Mouse (Mus musculus): ENCODE measurements around the gene Zfp207. TPM values are rescaled to one million over a fixed set of nuclear protein-coding genes. Genes with fewer than 3 reads are reported as not detected.
"Not testable (repeated sequence)": the region's sequence is repeated elsewhere in the genome, so short reads cannot be mapped to it uniquely, and the experiment has no call there.

The Zfp207 gene
- polyA plus RNA-seq, 1 experiment from 2014 or later = 196 TPM

- ATAC-seq (ENCODE audit: insufficient number of reproducible peaks, low FRiP score, low TSS enrichment, low read depth) = no peak
- WGBS = 6% methylated on average over 12 of the region's 12 CpGs
Measured at GRCm38 (mm10) chr11:80382626-80383018, 457 bp upstream of the Zfp207 start.

DNA sequence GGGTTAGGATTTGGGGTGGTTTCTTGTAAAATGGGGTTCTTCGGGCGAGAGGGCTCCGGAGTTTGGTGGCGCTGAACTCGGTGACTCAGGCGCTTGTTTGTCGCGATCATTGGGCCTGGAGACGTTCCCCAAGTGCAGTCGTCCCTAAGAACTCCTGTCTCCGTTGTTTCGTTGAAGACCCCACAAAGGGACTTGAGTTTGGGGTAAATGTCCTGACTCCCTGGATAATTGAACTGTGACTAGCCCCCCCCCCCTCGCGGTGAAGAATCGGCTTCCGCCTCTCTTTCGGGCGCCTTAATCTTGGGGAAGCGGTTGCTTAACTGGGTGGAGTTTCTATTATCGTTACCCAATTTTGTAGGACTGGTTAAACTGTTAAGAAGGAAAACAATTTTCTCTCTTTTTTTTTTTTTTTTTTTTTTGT, 557 bp downstream of the Zfp207 start:
- Histone ChIP-seq H3K36me3 (peaks cover 21% of the 10 kb centered on the region), H3K9ac (peak overlapping the region; percentile 97), H3K4me3 (peak overlapping the region; percentile 85), H3K4me2 (no peak overlapping the region), H3K4me1 (peaks cover 27% of the 10 kb centered on the region; the same call in 1 of the 2 replicates), H3K27ac (peak overlapping the region; percentile 93), H3K9me3 (no peaks in the 10 kb centered on the region), H3K27me3 (no peaks in the 10 kb centered on the region)
- ATAC-seq (ENCODE audit: insufficient number of reproducible peaks, low FRiP score, low TSS enrichment, low read depth) = no peak
- under 1% methylated on average over 20 of the region's 20 CpGs for WGBS

More at GRCm38 (mm10) chr11:80382626-80383018, 457 bp upstream of the Zfp207 start:
- Histone ChIP-seq H3K27me3 (no peaks in the 10 kb centered on the region), H3K4me3 (peak overlapping the region; percentile 85), H3K9ac (0 out of 2 replicates have a peak overlapping the region, but pooled peaks have one; percentile 11), H3K9me3 (no peaks in the 10 kb centered on the region), H3K4me1 (peaks cover 27% of the 10 kb centered on the region; the same call in 1 of the 2 replicates), H3K27ac (peak overlapping the region; percentile 93), H3K4me2 (peak overlapping the region; percentile 48), H3K36me3 (peaks cover 11% of the 10 kb centered on the region)

DNA sequence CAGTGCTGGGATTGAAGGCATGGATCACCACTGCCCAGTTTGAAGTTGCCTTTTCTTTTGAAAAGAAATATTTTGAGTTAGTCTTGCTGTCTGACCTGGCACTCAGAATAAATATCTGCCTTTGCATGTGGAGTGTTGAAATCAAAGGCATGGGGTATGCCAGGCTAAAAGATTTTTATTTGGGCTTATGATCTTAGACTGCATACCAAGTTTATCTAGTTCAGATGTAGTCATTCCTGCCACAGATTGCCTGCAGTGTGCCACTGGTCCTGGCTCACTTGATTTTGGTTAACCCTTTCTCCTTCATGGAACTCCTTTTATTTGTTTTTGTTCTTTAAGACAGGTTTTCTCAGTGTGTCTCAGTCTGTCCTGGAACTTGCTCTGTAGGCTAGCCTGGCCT, 1.4 kb downstream of the Zfp207 start:
- Histone ChIP-seq H3K9me3 (no peaks in the 10 kb centered on the region), H3K27me3 (no peaks in the 10 kb centered on the region), H3K4me1 (peaks cover 27% of the 10 kb centered on the region; the same call in 1 of the 2 replicates), H3K27ac (no peak overlapping the region), H3K4me3 (peak overlapping the region; percentile 85), H3K4me2 (peak overlapping the region; percentile 69), H3K9ac (peak overlapping the region; percentile 8), H3K36me3 (peaks cover 27% of the 10 kb centered on the region)
- no peak for ATAC-seq (ENCODE audit: insufficient number of reproducible peaks, low FRiP score, low TSS enrichment, low read depth)

GRCm38 (mm10) chr11:80385055-80385454, 2.0 kb downstream of the Zfp207 start:
- Histone ChIP-seq H3K36me3 (peaks cover 32% of the 10 kb centered on the region), H3K9me3 (no peaks in the 10 kb centered on the region), H3K27ac (no peak overlapping the region), H3K4me3 (peak overlapping the region; percentile 85), H3K9ac (peak overlapping the region; percentile 8; the same call in 1 of the 2 replicates), H3K27me3 (no peaks in the 10 kb centered on the region), H3K4me2 (peak overlapping the region; percentile 69), H3K4me1 (peaks cover 27% of the 10 kb centered on the region; the same call in 1 of the 2 replicates)
- no peak for ATAC-seq (ENCODE audit: insufficient number of reproducible peaks, low FRiP score, low TSS enrichment, low read depth)
- 48% methylated on average over 4 of the region's 4 CpGs for WGBS

DNA sequence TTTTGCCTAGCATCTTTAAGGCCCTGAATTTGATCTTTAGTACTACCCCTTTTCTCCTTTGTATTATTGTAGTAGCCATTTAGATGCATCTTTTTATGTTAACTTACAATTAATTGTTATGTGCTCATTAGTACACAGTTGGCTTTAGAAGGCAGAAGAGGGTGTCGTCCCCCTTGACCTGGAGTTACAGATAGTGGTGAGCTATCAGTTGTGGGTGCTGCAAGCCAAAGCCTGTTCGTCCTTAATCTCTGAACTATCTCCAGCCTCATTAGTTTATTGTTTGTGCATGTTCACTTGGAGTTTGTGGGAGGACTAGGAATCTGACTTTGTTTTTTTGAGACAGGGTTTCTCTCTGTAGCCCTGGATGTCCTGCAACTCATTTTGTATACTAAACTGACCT, 3.7 kb downstream of the Zfp207 start:
- Histone ChIP-seq H3K4me1 (peaks cover 27% of the 10 kb centered on the region; the same call in 1 of the 2 replicates), H3K9ac (no peak overlapping the region), H3K36me3 (peaks cover 39% of the 10 kb centered on the region), H3K27me3 (no peaks in the 10 kb centered on the region), H3K27ac (no peak overlapping the region), H3K4me2 (no peak overlapping the region), H3K4me3 (no peak overlapping the region), H3K9me3 (no peaks in the 10 kb centered on the region)
- ATAC-seq (ENCODE audit: insufficient number of reproducible peaks, low FRiP score, low TSS enrichment, low read depth) = no peak
- 78% methylated on average over 2 of the region's 2 CpGs for WGBS

GRCm38 (mm10) chr11:80389885-80390284, 6.8 kb downstream of the Zfp207 start:
- H3K4me3 ChIP-seq = no peak overlapping the region
- no peaks in the 10 kb centered on the region for H3K9me3 ChIP-seq
- H3K4me1 ChIP-seq = peaks cover 15% of the 10 kb centered on the region; the same call in 1 of the 2 replicates
- peaks cover 47% of the 10 kb centered on the region for H3K36me3 ChIP-seq
- no peak overlapping the region for H3K9ac ChIP-seq
- H3K27me3 ChIP-seq = no peaks in the 10 kb centered on the region
- WGBS = 94% methylated on average over 1 of the region's 1 CpGs
- no peak for ATAC-seq (ENCODE audit: insufficient number of reproducible peaks, low FRiP score, low TSS enrichment, low read depth)
- H3K4me2 ChIP-seq = no peak overlapping the region
- H3K27ac ChIP-seq = no peak overlapping the region

DNA sequence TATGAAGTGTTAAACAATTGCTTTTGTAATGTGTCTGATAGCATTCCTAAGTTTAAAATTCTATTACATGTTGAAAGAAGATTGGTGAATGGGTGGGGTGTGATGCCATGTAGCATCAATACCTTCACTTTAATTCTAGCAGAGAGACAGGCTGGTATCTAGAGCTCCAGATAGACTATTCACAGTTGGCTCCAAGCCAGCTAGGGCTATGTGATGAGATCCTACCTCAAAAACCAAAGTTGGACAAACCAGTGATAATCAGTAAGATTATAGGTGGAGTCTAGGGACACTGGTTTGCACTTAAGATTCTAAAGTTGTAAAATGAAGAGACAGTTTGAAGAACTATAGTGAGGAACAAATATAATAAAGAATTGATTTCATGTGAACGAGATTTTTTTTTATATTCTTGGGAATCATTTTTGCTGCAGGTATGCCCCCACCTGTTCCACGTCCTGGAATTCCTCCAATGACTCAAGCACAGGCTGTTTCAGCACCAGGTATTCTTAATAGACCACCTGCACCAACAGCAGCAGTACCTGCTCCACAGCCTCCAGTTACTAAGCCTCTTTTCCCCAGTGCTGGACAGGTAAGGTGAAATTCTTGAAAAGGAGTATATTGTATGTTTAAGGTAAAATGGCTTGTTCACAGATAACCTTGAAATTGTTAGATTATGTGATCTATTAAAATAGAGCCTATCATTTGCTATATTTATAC, 8.5 kb downstream of the Zfp207 start:
- WGBS = 85% methylated on average over 2 of the region's 2 CpGs
- no peaks in the 10 kb centered on the region for H3K4me1 ChIP-seq
- ATAC-seq (ENCODE audit: insufficient number of reproducible peaks, low FRiP score, low TSS enrichment, low read depth) = no peak

DNA sequence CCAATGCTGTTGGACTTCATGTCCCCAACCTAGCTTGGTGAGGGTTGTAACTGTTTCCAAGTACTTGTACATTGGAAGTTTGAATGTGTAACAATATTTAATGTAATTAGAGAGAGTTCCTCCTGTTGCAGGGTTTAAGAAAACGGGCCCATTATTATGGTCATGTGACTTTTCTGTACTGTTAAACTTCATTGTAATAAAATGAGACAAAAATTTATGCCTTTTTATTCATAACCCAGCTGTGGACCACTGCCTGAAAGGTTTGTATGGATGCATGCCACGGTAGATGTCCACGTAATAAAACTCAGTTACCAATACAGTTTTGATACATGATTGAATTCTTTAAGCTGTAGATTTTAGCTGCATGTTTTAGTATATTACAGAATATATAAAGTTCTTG, 12.9 kb downstream of the Zfp207 start:
- 84% methylated on average over 3 of the region's 3 CpGs for WGBS
- Histone ChIP-seq H3K9ac (no peak overlapping the region), H3K27ac (no peak overlapping the region), H3K4me2 (no peak overlapping the region), H3K27me3 (no peaks in the 10 kb centered on the region), H3K4me1 (no peaks in the 10 kb centered on the region), H3K4me3 (no peak overlapping the region), H3K36me3 (peaks cover 54% of the 10 kb centered on the region), H3K9me3 (no peaks in the 10 kb centered on the region)
- ATAC-seq (ENCODE audit: insufficient number of reproducible peaks, low FRiP score, low TSS enrichment, low read depth) = no peak

More for the DNA sequence above, 8.5 kb downstream of the Zfp207 start:
- H3K9ac ChIP-seq = no peak overlapping the region
- H3K4me2 ChIP-seq = no peak overlapping the region
- no peaks in the 10 kb centered on the region for H3K27me3 ChIP-seq
- peaks cover 58% of the 10 kb centered on the region for H3K36me3 ChIP-seq
- H3K4me3 ChIP-seq = no peak overlapping the region
- H3K9me3 ChIP-seq = no peaks in the 10 kb centered on the region
- no peak overlapping the region for H3K27ac ChIP-seq

DNA sequence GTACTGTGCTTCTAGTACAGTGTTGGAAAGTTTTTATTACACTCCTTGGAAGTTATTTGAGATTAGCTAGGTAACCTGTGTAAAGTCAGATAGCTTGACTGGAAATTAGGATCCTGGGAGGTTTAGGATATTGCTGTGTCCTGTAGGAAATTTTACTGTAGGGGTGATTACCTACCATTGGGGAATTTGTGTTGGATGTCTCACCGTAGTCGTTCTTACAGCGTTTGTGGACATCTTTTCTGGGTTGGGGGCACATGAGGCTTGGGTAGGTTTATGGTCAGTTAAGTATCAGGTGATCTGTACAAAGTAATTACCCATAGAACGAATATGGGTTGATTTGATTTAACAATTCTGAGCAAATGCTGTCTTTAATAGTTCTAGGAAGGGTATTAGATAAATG, 13.5 kb downstream of the Zfp207 start:
- no peak overlapping the region for H3K4me3 ChIP-seq
- H3K9me3 ChIP-seq = no peaks in the 10 kb centered on the region
- H3K9ac ChIP-seq = no peak overlapping the region
- WGBS = 91% methylated on average over 4 of the region's 4 CpGs
- no peaks in the 10 kb centered on the region for H3K27me3 ChIP-seq
- no peaks in the 10 kb centered on the region for H3K4me1 ChIP-seq
- no peak overlapping the region for H3K27ac ChIP-seq
- H3K36me3 ChIP-seq = peaks cover 51% of the 10 kb centered on the region
- no peak for ATAC-seq (ENCODE audit: insufficient number of reproducible peaks, low FRiP score, low TSS enrichment, low read depth)
- H3K4me2 ChIP-seq = no peak overlapping the region

DNA sequence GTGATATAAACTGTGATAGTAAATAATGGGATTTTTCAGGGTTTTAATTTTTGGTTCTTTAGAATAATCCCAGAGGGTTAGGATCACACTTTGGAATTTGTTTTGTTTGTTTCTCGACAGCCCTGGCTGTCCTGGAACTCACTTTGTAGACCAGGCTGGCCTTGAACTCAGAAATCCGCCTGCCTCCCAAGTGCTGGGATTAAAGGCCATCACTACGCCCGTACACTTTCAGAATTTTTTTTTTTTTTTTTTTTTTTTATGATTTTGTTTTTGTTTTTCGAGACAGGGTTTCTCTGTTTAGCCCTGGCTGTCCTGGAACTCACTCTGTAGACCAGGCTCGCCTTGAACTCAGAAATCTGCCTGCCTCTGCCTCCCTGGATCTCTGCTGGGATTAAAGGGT, 24.8 kb downstream of the Zfp207 start:
- H3K4me1 ChIP-seq; H3K4me2 ChIP-seq; H3K9me3 ChIP-seq; H3K4me3 ChIP-seq; H3K27ac ChIP-seq; H3K9ac ChIP-seq; H3K27me3 ChIP-seq; ATAC-seq (ENCODE audit: insufficient number of reproducible peaks, low FRiP score, low TSS enrichment, low read depth): not testable (repeated sequence)
- peaks cover 57% of the 10 kb centered on the region for H3K36me3 ChIP-seq
- 97% methylated on average over 6 of the region's 6 CpGs for WGBS

- WGBS = 92% methylated on average over 2 of the region's 2 CpGs
- no peak overlapping the region for H3K9ac ChIP-seq
- no peaks in the 10 kb centered on the region for H3K4me1 ChIP-seq
- no peaks in the 10 kb centered on the region for H3K9me3 ChIP-seq
- H3K27ac ChIP-seq = no peak overlapping the region
- H3K4me3 ChIP-seq = no peak overlapping the region
- ATAC-seq (ENCODE audit: insufficient number of reproducible peaks, low FRiP score, low TSS enrichment, low read depth) = no peak
- H3K27me3 ChIP-seq = no peaks in the 10 kb centered on the region
- no peak overlapping the region for H3K4me2 ChIP-seq
- H3K36me3 ChIP-seq = peaks cover 59% of the 10 kb centered on the region
Measured at GRCm38 (mm10) chr11:80410377-80410776, 27.3 kb downstream of the Zfp207 start.

DNA sequence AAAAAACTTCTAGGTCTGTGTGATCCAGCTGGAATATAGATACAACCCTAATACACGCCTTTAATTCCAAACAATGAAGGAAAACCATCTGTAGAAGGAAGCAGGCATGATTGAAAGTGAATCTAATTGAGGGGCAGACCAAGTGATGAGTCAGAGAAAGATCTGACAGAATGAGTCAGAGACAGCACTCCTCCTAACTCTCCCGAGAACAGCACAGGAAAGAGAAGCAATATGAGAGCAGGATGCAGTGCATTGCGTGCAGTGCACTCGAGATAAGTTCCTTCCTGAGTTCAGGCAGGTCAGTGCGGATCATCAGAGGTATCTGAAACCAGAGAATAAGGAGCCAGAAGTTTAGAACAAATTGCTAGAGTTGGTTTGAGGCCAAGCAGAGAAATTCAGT, 34.0 kb downstream of the Zfp207 start:
- Histone ChIP-seq H3K4me2 (no peak overlapping the region), H3K9ac (no peak overlapping the region), H3K4me3 (no peak overlapping the region), H3K27ac (no peak overlapping the region), H3K27me3 (no peaks in the 10 kb centered on the region), H3K36me3 (peaks cover 32% of the 10 kb centered on the region), H3K4me1 (no peaks in the 10 kb centered on the region), H3K9me3 (no peaks in the 10 kb centered on the region)
- 89% methylated on average over 5 of the region's 5 CpGs for WGBS
- no peak for ATAC-seq (ENCODE audit: insufficient number of reproducible peaks, low FRiP score, low TSS enrichment, low read depth)
